Mouse (Mus musculus) limb, embryonic 13.5 days (tissue): ENCODE data around the gene Hibadh. TPM values are rescaled to one million over a fixed set of nuclear protein-coding genes. Genes with fewer than 3 reads are reported as not detected.

Experiments used
- ATAC-seq: fragments of 200-750 bp; cut with Nextera tagmentation; 2 replicates; pipeline ENCODE4 v1.8.0; 2017; ENCODE audit warnings: low read depth, moderate number of reproducible peaks, moderate TSS enrichment; ENCODE audit not compliant: low FRiP score
- H3K27ac ChIP-seq: fragments of 300-500 bp; sonication (generic); 2 replicates; pipeline ENCODE4 v1.5.1; 2015; ENCODE audit warnings: inconsistent platforms, mild to moderate bottlenecking, moderate library complexity
- H3K27me3 ChIP-seq: fragments of 300-500 bp; sonication (generic); 2 replicates; pipeline ENCODE4 v1.6.1; 2015; ENCODE audit warnings: mild to moderate bottlenecking, inconsistent platforms
- H3K36me3 ChIP-seq: fragments of 300-500 bp; sonication (generic); 2 replicates; pipeline ENCODE4 v1.6.1; 2015; ENCODE audit warnings: inconsistent platforms, mild to moderate bottlenecking, moderate library complexity
- H3K4me1 ChIP-seq: fragments of 300-500 bp; sonication (generic); 2 replicates; pipeline ENCODE4 v1.6.1; 2015; ENCODE audit warnings: inconsistent platforms
- H3K4me2 ChIP-seq: fragments of 300-500 bp; sonication (generic); replicated peaks from 2 replicates; pipeline ENCODE4 v1.6.1; 2015; ENCODE audit warnings: inconsistent platforms, mild to moderate bottlenecking, moderate library complexity
- H3K4me3 ChIP-seq: fragments of 300-500 bp; sonication (generic); 2 replicates; pipeline ENCODE4 v1.5.1; 2015; ENCODE audit warnings: moderate library complexity, mild to moderate bottlenecking, inconsistent platforms
- H3K9ac ChIP-seq: fragments of 300-500 bp; sonication (generic); 2 replicates; pipeline ENCODE4 v1.6.1; 2015; ENCODE audit warnings: mild to moderate bottlenecking, inconsistent platforms
- H3K9me3 ChIP-seq: fragments of 300-500 bp; sonication (generic); 2 replicates; pipeline ENCODE4 v1.6.1; 2016; ENCODE audit warnings: inconsistent platforms
- WGBS: fragments of 180-500 bp; shearing (Covaris S2); methylation state at CpG from one replicate; pipeline ENCODE4 v1.1.7; 2015; 5-methylcytosine and 5-hydroxymethylcytosine counted together
- polyA plus RNA-seq: library from polyadenylated mRNA; unstranded; fragments of >200 nt; fragmentation: Nextera tagmentation; extraction: Ambion mirVana; gene quantifications from 2 replicates; pipeline ENCODE4 v1.2.1, GENCODE M21; 2015

The Hibadh gene
- polyA plus RNA-seq, 1 experiment from 2014 or later: 91.7 TPM

- WGBS: 89% methylated on average over 2 of the region's 2 CpGs
These were observed 4.8 kb downstream of the Hibadh start for GRCm38 (mm10) chr6:52635395-52635794.

GRCm38 (mm10) chr6:52630625-52631024, 9.6 kb downstream of the Hibadh start:
- H3K4me3 ChIP-seq: no peak overlapping the region
- WGBS: 91% methylated on average over 4 of the region's 4 CpGs
- no peak overlapping the region for H3K9ac ChIP-seq
- H3K4me1 ChIP-seq: peaks cover 5% of the 10 kb centered on the region
- H3K9me3 ChIP-seq: no peaks in the 10 kb centered on the region
- H3K36me3 ChIP-seq: peaks cover 22% of the 10 kb centered on the region
- ATAC-seq: no peak
- no peak overlapping the region for H3K4me2 ChIP-seq
- H3K27ac ChIP-seq: no peak overlapping the region
- H3K27me3 ChIP-seq: no peaks in the 10 kb centered on the region

More at GRCm38 (mm10) chr6:52635395-52635794, 4.8 kb downstream of the Hibadh start:
- ATAC-seq: no peak
- no peaks in the 10 kb centered on the region for H3K36me3 ChIP-seq
- H3K4me2 ChIP-seq: no peak overlapping the region
- H3K9me3 ChIP-seq: no peaks in the 10 kb centered on the region
- H3K27ac ChIP-seq: no peak overlapping the region
- H3K9ac ChIP-seq: no peak overlapping the region
- no peak overlapping the region for H3K4me3 ChIP-seq
- H3K4me1 ChIP-seq: peaks cover 20% of the 10 kb centered on the region
- H3K27me3 ChIP-seq: no peaks in the 10 kb centered on the region

GRCm38 (mm10) chr6:52629180-52629579, 11.0 kb downstream of the Hibadh start:
- Histone ChIP-seq H3K4me2 (no peak overlapping the region), H3K9me3 (no peaks in the 10 kb centered on the region), H3K27ac (no peak overlapping the region), H3K4me3 (no peak overlapping the region), H3K27me3 (no peaks in the 10 kb centered on the region), H3K36me3 (peaks cover 29% of the 10 kb centered on the region), H3K9ac (no peak overlapping the region), H3K4me1 (peaks cover 5% of the 10 kb centered on the region)
- no peak for ATAC-seq
- WGBS: 96% methylated on average over 4 of the region's 4 CpGs

GRCm38 (mm10) chr6:52626735-52627134, 13.5 kb downstream of the Hibadh start:
- Histone ChIP-seq H3K4me1 (peaks cover 4% of the 10 kb centered on the region; the same call in 1 of the 2 replicates), H3K9ac (no peak overlapping the region), H3K4me2 (no peak overlapping the region), H3K27ac (no peak overlapping the region), H3K36me3 (peaks cover 34% of the 10 kb centered on the region), H3K27me3 (no peaks in the 10 kb centered on the region), H3K4me3 (no peak overlapping the region), H3K9me3 (no peaks in the 10 kb centered on the region)
- WGBS: 96% methylated on average over 4 of the region's 4 CpGs
- ATAC-seq: no peak

DNA sequence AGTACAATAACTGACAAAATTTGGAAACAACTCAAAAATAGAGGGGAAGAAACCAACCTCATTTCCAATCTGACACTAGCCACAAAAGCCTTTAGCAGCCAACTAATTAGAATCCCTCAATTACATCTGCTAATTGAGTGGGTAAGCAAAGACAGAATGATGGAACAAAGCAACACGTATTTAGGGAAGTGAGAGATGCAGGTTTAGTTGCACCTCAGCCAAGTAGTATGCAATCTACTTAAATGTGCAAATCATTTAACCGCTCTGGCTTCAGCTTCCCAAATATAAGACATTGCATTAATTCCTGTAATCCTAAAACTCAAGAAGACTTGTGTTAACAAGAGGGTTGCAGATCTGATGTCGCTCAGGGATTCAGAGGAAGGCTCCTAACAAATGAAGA, 16.4 kb downstream of the Hibadh start:
- Histone ChIP-seq H3K9me3 (no peaks in the 10 kb centered on the region), H3K9ac (no peak overlapping the region), H3K27me3 (no peaks in the 10 kb centered on the region), H3K4me3 (no peak overlapping the region), H3K27ac (no peak overlapping the region), H3K4me2 (no peak overlapping the region), H3K36me3 (peaks cover 42% of the 10 kb centered on the region), H3K4me1 (peaks cover 6% of the 10 kb centered on the region; the same call in 1 of the 2 replicates)
- 92% methylated on average over 3 of the region's 3 CpGs for WGBS
- ATAC-seq: no peak

GRCm38 (mm10) chr6:52621731-52622480, 18.3 kb downstream of the Hibadh start:
- Histone ChIP-seq H3K36me3 (peaks cover 46% of the 10 kb centered on the region), H3K4me2 (no peak overlapping the region), H3K27ac (no peak overlapping the region), H3K4me3 (no peak overlapping the region), H3K9ac (no peak overlapping the region), H3K27me3 (no peaks in the 10 kb centered on the region), H3K4me1 (peaks cover 6% of the 10 kb centered on the region; the same call in 1 of the 2 replicates), H3K9me3 (no peaks in the 10 kb centered on the region)
- no peak for ATAC-seq
- WGBS: 53% methylated on average over 11 of the region's 11 CpGs

DNA sequence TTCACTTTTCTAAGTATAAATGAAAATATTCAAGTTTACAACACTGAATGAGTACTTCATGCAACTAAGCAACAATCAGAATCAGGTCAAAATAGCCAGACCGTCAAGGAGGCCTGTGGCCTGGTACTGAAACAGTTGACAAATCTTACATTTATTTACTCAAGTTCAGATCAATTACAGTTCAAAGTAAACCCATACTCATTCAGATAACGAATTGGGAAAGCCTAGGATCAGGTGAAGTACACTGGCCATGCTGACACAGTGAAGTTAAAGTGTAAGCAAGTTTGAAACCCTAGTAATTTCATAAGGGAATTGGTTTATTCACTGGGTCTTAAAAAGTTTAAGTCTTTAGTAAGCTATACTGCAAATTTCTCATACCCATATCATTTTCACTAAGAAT, 20.1 kb downstream of the Hibadh start:
- H3K4me3 ChIP-seq: no peak overlapping the region
- no peak overlapping the region for H3K4me2 ChIP-seq
- no peak overlapping the region for H3K9ac ChIP-seq
- no peaks in the 10 kb centered on the region for H3K27me3 ChIP-seq
- H3K4me1 ChIP-seq: peaks cover 6% of the 10 kb centered on the region; the same call in 1 of the 2 replicates
- H3K27ac ChIP-seq: no peak overlapping the region
- H3K36me3 ChIP-seq: peaks cover 43% of the 10 kb centered on the region
- 85% methylated on average over 2 of the region's 2 CpGs for WGBS
- no peak for ATAC-seq
- H3K9me3 ChIP-seq: no peaks in the 10 kb centered on the region

GRCm38 (mm10) chr6:52609626-52610352, 30.4 kb downstream of the Hibadh start:
- Histone ChIP-seq H3K36me3 (peaks cover 12% of the 10 kb centered on the region), H3K4me2 (no peak overlapping the region), H3K9ac (no peak overlapping the region), H3K4me1 (peaks cover 3% of the 10 kb centered on the region; the same call in 1 of the 2 replicates), H3K9me3 (no peaks in the 10 kb centered on the region), H3K4me3 (no peak overlapping the region), H3K27me3 (no peaks in the 10 kb centered on the region), H3K27ac (no peak overlapping the region; the same call in 1 of the 2 replicates)
- 75% methylated on average over 6 of the region's 6 CpGs for WGBS
- ATAC-seq: no peak

DNA sequence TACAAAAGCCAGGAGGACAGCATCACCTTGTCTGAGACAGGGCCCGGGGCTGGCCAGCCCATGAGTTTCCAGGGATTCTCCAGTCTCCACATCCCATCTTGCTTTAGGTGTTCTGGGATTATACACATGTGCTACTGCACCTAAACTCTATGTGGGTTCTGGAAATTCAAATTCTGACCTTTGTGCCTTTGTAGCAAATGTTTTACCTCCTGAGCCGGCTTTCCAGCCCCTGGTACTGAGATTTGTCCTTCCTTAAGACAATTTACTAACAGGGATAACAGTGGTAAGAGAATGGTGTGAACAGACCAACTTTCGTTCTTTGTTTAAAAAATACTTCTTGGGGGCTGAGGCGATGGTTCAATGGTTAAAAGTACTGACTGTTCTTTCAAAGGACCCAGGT, 32.1 kb downstream of the Hibadh start:
- no peak overlapping the region for H3K4me3 ChIP-seq
- H3K4me1 ChIP-seq: peaks cover 10% of the 10 kb centered on the region
- no peak overlapping the region for H3K9ac ChIP-seq
- H3K9me3 ChIP-seq: no peaks in the 10 kb centered on the region
- no peaks in the 10 kb centered on the region for H3K27me3 ChIP-seq
- no peak overlapping the region for H3K27ac ChIP-seq
- ATAC-seq: no peak
- 76% methylated on average over 4 of the region's 4 CpGs for WGBS
- H3K36me3 ChIP-seq: peaks cover 12% of the 10 kb centered on the region
- no peak overlapping the region for H3K4me2 ChIP-seq

GRCm38 (mm10) chr6:52606746-52607347, 33.3 kb downstream of the Hibadh start:
- Histone ChIP-seq H3K4me1 (peaks cover 10% of the 10 kb centered on the region), H3K4me2 (no peak overlapping the region), H3K4me3 (no peak overlapping the region), H3K9ac (no peak overlapping the region), H3K27me3 (no peaks in the 10 kb centered on the region), H3K9me3 (no peaks in the 10 kb centered on the region), H3K36me3 (peaks cover 12% of the 10 kb centered on the region), H3K27ac (no peak overlapping the region)
- WGBS: 81% methylated on average over 7 of the region's 7 CpGs
- ATAC-seq: no peak

DNA sequence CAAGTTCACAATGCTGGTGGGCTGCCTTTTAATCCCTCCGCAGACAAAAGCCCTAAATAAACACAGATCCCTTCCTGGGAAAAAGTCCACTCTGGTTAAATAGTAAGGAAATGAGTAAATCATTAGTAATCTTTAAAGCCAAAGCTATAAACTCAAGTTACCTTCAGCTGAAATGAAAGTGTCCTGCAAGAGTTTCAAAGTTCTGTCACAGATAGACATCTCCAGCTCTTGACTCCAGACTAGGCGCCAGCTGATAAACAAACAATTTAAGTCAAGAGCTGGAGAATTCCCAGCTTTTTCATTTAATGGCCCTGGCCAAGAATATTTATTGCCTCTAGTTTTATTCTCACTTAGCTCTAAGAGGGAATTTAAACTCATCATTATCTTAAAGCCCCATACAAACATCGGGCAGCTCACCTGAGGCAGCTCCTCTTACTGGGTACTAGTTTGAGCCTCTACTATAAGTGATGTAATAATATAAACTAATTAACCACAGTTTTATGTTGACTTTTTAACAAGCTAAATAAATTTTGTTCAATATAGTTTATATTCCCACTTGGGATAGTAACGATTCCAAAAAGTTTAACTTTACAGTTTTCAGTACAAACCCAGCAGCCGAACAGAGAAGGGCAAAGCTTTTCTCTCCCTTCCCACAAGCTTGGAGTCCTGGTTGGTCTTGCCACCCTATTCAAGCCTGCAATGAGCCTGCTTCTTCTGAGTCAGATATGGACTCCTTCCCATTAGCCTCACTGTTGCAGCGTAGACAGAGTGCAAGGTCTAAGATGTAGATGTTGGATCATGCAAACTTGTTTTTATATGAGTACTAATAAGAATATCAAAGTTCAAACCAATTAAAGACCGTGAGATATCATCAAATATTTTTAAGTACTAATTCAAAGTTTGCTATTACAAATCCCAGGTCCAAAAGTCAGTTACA, 38.2 kb downstream of the Hibadh start:
- no peaks in the 10 kb centered on the region for H3K27me3 ChIP-seq
- no peak for ATAC-seq
- 38% methylated on average over 7 of the region's 7 CpGs for WGBS
- no peak overlapping the region for H3K9ac ChIP-seq
- peaks cover 19% of the 10 kb centered on the region for H3K4me1 ChIP-seq
- no peak overlapping the region for H3K4me2 ChIP-seq
- H3K9me3 ChIP-seq: no peaks in the 10 kb centered on the region
- no peak overlapping the region for H3K4me3 ChIP-seq
- no peaks in the 10 kb centered on the region for H3K36me3 ChIP-seq
- H3K27ac ChIP-seq: no peak overlapping the region
